Mouse (Mus musculus): ENCODE measurements around the gene Bsdc1.

GRCm38 (mm10) chr4:129418321-129418720, 43.1 kb upstream of the Bsdc1 start:
- TF ChIP-seq CTCF (IDR thresholded peaks at IDR 0.05; ENCODE audit: insufficient read depth, low read depth, low read length), result no peak
- TF ChIP-seq POLR2A (IDR thresholded peaks at IDR 0.05; ENCODE audit: insufficient read depth, low read depth, low read length), result no peak
